10 mouse cellular contexts compared by ENCODE assay signal in genomic region chr1:194682021-194682420, GRCm38 (mm10).
DNase-seq lines count a peak whose midpoint lies in the region; ATAC-seq lines count a peak whose summit lies in the region.
"Had no signal": no experiment of that assay in that cellular context is flagged by ENCODE, and none has a peak within 500 bp of the region (broad histone marks: within the 10 kb centered on the region; RNA-seq: fewer than 3 reads in every experiment).

No protein-coding gene starts in this region.

- H3K9me3 ChIP-seq in forebrain, embryonic 13.5 days (replicated peaks) = no peaks in the 10 kb centered on the region
- no peaks in the 10 kb centered on the region for H3K9me3 ChIP-seq in forebrain, embryonic 10.5 days
- H3K9me3 ChIP-seq: neural tube, embryonic 12.5 days had no signal

- H3K9ac ChIP-seq in forebrain, embryonic 13.5 days = no peak overlapping the region
- H3K9ac ChIP-seq: neural tube, embryonic 12.5 days had no signal

- H3K36me3 ChIP-seq in forebrain, embryonic 13.5 days (ENCODE audit: poor library complexity, severe bottlenecking) = peaks cover 7% of the 10 kb centered on the region; the same call in 1 of the 2 replicates
- no peaks in the 10 kb centered on the region for H3K36me3 ChIP-seq in forebrain, embryonic 10.5 days (replicated peaks)
- H3K36me3 ChIP-seq: neural tube, embryonic 12.5 days had no signal

- no peak overlapping the region for H3K4me3 ChIP-seq in forebrain, embryonic 13.5 days
- no peak overlapping the region for H3K4me3 ChIP-seq in forebrain, embryonic 10.5 days
- H3K4me3 ChIP-seq: neural tube, embryonic 12.5 days had no signal

- H3K27ac ChIP-seq in forebrain, embryonic 13.5 days = 0 out of 2 replicates have a peak overlapping the region, but pooled peaks have one; percentile 14
- H3K27ac ChIP-seq in forebrain, embryonic 10.5 days = no peak overlapping the region
- H3K27ac ChIP-seq: macrophage; neural tube, embryonic 12.5 days had no signal

- no peak for DNase-seq in forebrain, embryonic 10.5 days (ENCODE audit: extremely low spot score, low spot score)
- peak; percentile 85 for DNase-seq in cerebellum, adult 9-10 months
- DNase-seq in layer of hippocampus, adult 9-11 months = peak; percentile 90
- peak; percentile 86 to 91 for DNase-seq in right cerebral cortex, adult 2 months (ENCODE audit: low spot score in 2 of 2)
- DNase-seq in thymus, postnatal 36 days = no peak
- DNase-seq in B cell, adult 2 months = no peak
- no peak for DNase-seq in adrenal gland, postnatal 36 days

- peaks cover 50% of the 10 kb centered on the region for H3K4me1 ChIP-seq in forebrain, embryonic 13.5 days
- H3K4me1 ChIP-seq in forebrain, embryonic 10.5 days = peaks cover 46% of the 10 kb centered on the region

- no peak overlapping the region for H3K4me2 ChIP-seq in forebrain, embryonic 13.5 days
- H3K4me2 ChIP-seq: neural tube, embryonic 12.5 days had no signal

- peak; percentile 43; the same call in 1 of the 2 replicates for ATAC-seq in forebrain, embryonic 13.5 days

- no peaks in the 10 kb centered on the region for H3K27me3 ChIP-seq in forebrain, embryonic 13.5 days
- H3K27me3 ChIP-seq in forebrain, embryonic 10.5 days (ENCODE audit: poor library complexity, severe bottlenecking) = no peaks in the 10 kb centered on the region
- H3K27me3 ChIP-seq: neural tube, embryonic 12.5 days had no signal

Comparison
In these comparisons a context has a peak if more than half of its experiments do, and no peak if none do; other contexts are left out.
1. DNase-seq: peak in cerebellum, adult 9-10 months (single experiment), layer of hippocampus, adult 9-11 months (single experiment) and right cerebral cortex, adult 2 months (2 of 2); none in forebrain, embryonic 10.5 days (single experiment), thymus, postnatal 36 days (0 of 2), B cell, adult 2 months (0 of 2) and adrenal gland, postnatal 36 days (0 of 2).